Mouse (Mus musculus) bone marrow, adult 2 months (tissue): ENCODE measurements around the gene Serpinb5.

Experiments
- CTCF ChIP-seq: fragments of 200-500 bp; IDR thresholded peaks from 2 replicates; pipeline ENCODE4 v1.5.1; 2011; ENCODE audit warnings: low read length, control low read depth; ENCODE audit not compliant: control insufficient read depth, insufficient read depth
- POLR2A ChIP-seq: fragments of 200-500 bp; IDR thresholded peaks from 2 replicates; pipeline ENCODE4 v1.6.1; 2011; ENCODE audit warnings: low read depth, mild to moderate bottlenecking, control low read depth, low read length, borderline replicate concordance; ENCODE audit not compliant: control insufficient read depth

DNA sequence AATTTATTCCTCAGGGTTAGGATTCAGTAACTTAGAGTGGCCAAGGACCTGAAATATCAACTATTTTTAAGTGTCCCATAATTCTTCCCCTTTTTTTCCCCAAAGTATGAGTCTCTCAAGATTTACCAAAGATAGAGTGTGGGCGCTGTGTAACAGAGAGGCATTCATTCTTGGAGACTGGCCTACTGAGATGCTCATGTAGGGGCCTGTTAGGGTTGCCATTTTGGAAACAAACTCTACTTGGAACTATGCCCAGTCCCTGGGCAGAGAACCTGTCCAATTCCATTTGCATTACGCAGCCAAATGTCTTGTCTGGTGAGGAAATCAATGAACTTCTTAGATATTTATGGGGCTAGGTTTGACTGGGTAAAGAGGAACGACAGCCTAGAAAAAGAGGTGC is 38.7 kb upstream of the Serpinb5 start:
- no peak for TF ChIP-seq POLR2A
- TF ChIP-seq CTCF: no peak
